Mouse (Mus musculus) heart, postnatal 0 days (tissue): Measurements from ENCODE around the gene Arl15.

Source experiments
- CTCF ChIP-seq: IDR thresholded peaks from 2 replicates; pipeline ENCODE4 v1.5.1; 2016; ENCODE audit warnings: antibody characterized with exemption, control low read depth, low read depth
- EP300 ChIP-seq: IDR thresholded peaks from 2 replicates; pipeline ENCODE4 v1.6.1; 2016; ENCODE audit warnings: antibody characterized with exemption, low read depth

DNA sequence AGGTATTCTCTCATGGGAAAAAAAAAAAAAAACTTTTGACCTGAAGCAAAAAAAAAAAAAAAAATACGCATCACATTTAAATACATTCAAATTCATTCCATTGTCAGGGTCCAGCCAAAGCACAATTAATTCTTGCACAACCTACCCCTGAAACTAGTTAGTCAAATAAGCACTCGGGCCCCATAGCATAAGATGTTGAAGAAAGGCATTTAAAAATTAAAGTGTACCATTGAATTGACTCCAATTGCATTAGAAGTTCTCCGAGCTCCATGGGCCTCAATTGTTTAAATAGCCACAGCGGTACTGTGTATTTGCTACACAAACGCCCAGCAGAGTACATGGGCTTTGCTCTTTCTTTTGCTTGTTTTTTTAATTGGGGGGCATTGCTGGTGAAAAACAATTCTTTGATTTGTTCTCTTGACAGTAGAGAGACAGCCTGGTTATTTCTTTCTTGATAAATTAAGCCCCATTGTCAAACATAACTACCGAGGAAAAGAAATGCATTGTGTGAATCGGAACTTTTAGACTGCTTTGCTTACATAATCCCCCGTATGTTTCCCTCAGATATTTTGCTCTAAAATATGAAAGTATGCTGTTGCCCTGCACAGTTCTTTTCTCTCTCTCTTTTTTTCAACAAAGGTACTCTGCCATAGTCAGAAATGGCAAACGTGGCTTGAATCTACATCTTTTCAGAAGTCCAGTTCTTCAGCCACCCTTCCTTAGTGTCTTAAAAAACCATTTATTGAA is 201.4 kb downstream of the Arl15 start:
- TF ChIP-seq EP300, result no peak
- no peak for TF ChIP-seq CTCF
